Mouse (Mus musculus) stomach, postnatal 0 days (tissue): ENCODE measurements at regions not wholly inside any gene's neighbourhood (a gene's known extent, or its start where the extent isn't known, plus 50 kb on each side); places are given as distances from the start of the nearest gene placed in this dataset.

Source experiments
- CTCF ChIP-seq: IDR thresholded peaks from 2 replicates; pipeline ENCODE4 v1.5.1; 2016; ENCODE audit warnings: antibody characterized with exemption, low read depth, mild to moderate bottlenecking, moderate library complexity
- EP300 ChIP-seq: optimal IDR thresholded peaks from 2 replicates; pipeline ENCODE3; 2016; ENCODE audit warnings: antibody characterized with exemption

- TF ChIP-seq CTCF (no peak), EP300 (no peak)
Measured at GRCm38 (mm10) chrX:11550164-11550851, 222.7 kb downstream of the H2al1j start.
